Mouse (Mus musculus): ENCODE results near the gene Trub2. TPM values are rescaled to one million over a fixed set of nuclear protein-coding genes. Genes with fewer than 3 reads are reported as not detected.
"Not testable (repeated sequence)": the region's sequence is repeated elsewhere in the genome, so short reads cannot be mapped to it uniquely, and the experiment has no call there.

Trub2 gene
- polyA plus RNA-seq, 1 experiment from 2014 or later = 32.6 TPM

DNA sequence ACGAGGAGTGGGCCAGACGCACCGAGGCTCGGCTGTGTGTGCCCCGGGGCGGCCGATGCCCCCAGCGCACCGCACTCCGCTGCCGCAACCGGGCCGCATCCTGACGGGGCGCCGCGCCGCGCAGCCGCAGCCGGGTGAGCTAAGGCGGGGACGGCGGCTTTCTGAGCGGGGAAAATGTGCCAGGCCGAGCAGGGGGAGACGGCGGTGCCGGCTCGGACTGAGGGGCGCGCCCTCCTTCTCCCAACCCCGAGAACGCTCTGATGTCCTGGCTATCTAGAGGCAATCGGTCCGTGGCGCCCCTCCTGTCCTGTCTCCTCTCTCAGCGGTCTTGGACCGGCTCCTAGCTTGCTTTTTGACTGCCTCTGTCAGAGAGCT lies 14.5 kb upstream of the Trub2 start:
- Histone ChIP-seq H3K27me3 (ENCODE audit: insufficient read depth, low read length) (no peaks in the 10 kb centered on the region), H3K36me3 (ENCODE audit: insufficient read depth) (peaks cover 32% of the 10 kb centered on the region), H3K9me3 (ENCODE audit: low read depth, low read length) (no peaks in the 10 kb centered on the region), H3K4me2 (peak overlapping the region; percentile 76), H3K9ac (peak overlapping the region; percentile 73), H3K4me3 (ENCODE audit: low read depth, low read length) (peak overlapping the region; percentile 82), H3K27ac (ENCODE audit: low read depth) (peak overlapping the region; percentile 50; the same call in 1 of the 2 replicates), H3K4me1 (ENCODE audit: insufficient read depth) (no peaks in the 10 kb centered on the region)
- under 1% methylated on average over 39 of the region's 39 CpGs for WGBS
- ATAC-seq (ENCODE audit: insufficient read depth) = peak; percentile 72
- no peak for TF ChIP-seq CTCF (IDR thresholded peaks at IDR 0.05; ENCODE audit: low read depth)
- DNase-seq = no peak

DNA sequence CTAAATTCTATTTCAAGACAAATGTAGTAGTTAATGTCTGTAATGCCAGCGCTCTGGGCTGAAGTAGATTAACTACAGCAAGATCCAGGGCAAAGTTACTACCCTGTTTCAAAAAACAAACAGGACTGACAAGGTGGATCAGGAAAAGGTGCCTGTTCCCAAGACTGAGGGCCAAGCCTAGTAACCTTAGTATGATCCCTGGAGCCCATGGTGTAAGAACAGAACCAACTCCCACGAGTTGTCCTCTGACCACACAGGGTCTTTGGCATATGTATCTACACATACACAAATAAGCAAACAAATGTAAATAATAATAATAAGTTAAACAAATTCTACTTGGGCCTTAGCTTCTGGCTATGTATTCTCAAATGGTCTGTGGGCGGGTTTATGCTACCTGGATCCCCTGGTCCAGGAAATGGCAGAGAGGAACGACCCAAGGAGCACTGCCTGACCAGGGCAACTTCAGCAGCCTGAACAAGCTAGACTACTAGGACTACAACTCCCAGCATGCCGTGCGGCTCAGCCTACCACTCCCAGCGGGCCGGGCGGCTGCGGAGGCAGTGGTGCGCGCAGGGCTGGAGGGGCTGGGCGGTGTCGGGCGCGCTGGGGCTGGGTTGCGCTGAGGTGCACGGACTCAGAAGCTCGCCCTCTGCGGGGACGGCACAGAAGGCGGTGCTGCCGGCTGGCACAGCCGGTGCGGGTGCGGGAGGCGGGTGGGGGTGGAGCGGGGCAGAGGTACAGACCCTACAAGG lies 13.9 kb upstream of the Trub2 start, which contains the start of gene Slc27a4:
TSS of gene Slc27a4 (plus strand) at position 560 of the 752 bp plus-strand sequence.
- H3K4me2 ChIP-seq = peak within 1 kb of the TSS; percentile 76
- 4% methylated on average over 28 of the region's 28 CpGs for WGBS

DNA sequence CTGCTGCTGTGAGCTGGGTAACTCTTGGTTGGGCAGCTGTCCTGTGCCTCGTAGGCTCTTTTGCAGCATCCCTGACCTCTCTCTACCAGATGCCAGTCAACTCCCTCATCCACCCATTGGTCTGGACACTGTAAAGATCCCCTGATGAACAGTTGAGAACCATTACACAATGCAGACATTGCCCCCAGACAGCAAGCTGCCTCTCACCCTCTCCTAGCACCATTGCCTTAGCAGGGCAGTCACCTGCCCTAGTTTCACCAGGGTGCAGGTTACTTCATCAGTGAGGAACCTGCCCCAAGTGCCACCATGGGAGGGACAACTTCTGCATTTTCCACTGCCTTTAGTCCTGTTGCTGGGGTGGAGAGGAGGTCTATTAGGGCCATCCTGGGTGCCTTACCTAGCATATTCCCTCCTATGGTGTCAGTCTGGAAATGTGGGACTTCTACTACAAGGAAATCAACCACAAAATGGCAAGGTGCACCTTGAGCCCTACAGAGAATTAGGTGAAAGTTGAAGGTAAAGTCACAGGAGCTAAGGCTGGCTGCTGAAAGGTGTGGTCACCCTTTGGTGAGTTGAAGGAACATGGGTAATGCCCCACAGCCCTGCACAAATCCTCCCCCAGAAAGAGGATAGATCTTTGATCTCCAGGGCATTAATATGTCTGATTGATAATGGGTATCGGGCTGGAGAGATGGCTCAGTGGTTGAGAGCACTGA lies 4.6 kb upstream of the Trub2 start:
- Histone ChIP-seq H3K9ac (no peak overlapping the region), H3K4me1 (ENCODE audit: insufficient read depth) (no peaks in the 10 kb centered on the region), H3K4me2 (no peak overlapping the region), H3K27ac (ENCODE audit: low read depth) (no peak overlapping the region), H3K9me3 (ENCODE audit: low read depth, low read length) (no peaks in the 10 kb centered on the region), H3K4me3 (ENCODE audit: low read depth, low read length) (no peak overlapping the region), H3K36me3 (ENCODE audit: insufficient read depth) (peaks cover 39% of the 10 kb centered on the region), H3K27me3 (ENCODE audit: insufficient read depth, low read length) (no peaks in the 10 kb centered on the region)
- ATAC-seq (ENCODE audit: insufficient read depth) (no peak), DNase-seq (no peak)
- no peak for TF ChIP-seq CTCF (IDR thresholded peaks at IDR 0.05; ENCODE audit: low read depth)
- WGBS = 90% methylated on average over 2 of the region's 2 CpGs

More for the DNA sequence above, 13.9 kb upstream of the Trub2 start, which contains the start of gene Slc27a4:
- Histone ChIP-seq H3K9me3 (ENCODE audit: low read depth, low read length) (no peaks in the 10 kb centered on the region), H3K36me3 (ENCODE audit: insufficient read depth) (peaks cover 29% of the 10 kb centered on the region), H3K4me3 (ENCODE audit: low read depth, low read length) (peak within 1 kb of the TSS; percentile 82), H3K4me1 (ENCODE audit: insufficient read depth) (no peaks in the 10 kb centered on the region), H3K9ac (peak within 1 kb of the TSS; percentile 73), H3K27me3 (ENCODE audit: insufficient read depth, low read length) (no peaks in the 10 kb centered on the region), H3K27ac (ENCODE audit: low read depth) (peak within 1 kb of the TSS; percentile 50; the same call in 1 of the 2 replicates)
- no peak for TF ChIP-seq CTCF (IDR thresholded peaks at IDR 0.05; ENCODE audit: low read depth)
- ATAC-seq (ENCODE audit: insufficient read depth) (peak; percentile 99), DNase-seq (peak; percentile 96)

DNA sequence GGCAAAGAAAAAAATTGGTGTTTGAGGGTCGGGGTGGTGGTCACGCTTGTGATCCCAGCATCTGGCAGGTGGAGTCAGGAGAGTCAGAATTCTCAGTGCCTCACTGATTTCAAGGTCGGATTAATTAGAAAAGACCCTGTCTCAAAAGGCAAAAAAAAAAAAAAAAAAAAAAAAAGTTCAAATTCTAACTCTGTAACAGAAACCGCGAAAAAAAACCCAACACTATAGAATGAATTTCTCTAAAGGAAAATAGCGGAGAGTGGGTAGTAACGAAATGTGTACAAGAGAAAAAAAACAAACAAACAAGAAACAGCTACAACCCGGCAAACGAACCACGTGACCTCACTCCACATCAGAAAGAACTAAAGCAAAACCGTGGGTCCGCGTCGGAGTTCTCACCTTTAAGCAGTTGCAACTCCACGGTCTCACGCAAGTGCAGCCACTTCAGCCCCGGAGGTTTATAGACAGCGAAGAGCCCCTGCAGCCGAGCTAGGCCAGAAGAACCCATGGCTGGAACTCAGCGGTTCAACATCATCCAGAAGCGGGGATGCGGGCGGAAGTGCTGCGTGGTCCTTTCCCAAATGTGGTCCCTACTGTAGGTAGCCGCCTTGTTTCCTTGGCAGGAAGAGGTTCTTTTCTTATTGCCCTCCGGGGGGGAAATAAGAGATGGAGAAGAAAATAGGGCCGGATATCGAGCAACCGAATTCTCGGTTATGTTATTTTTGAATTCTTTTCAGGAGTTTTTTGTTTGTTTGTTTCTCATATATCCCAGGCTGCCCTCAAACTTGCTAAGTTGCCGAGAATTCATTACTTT lies 991 bp downstream of the Trub2 start, which contains the start of gene Coq4:
TSS of gene Coq4 (plus strand) at position 390 of the 814 bp plus-strand sequence.
- peak; percentile 98 for DNase-seq
- Histone ChIP-seq H3K4me2 (peak within 1 kb of the TSS; percentile 87), H3K9ac (peak within 1 kb of the TSS; percentile 74), H3K27ac (ENCODE audit: low read depth) (peak within 1 kb of the TSS; percentile 64; the same call in 1 of the 2 replicates), H3K4me3 (ENCODE audit: low read depth, low read length) (peak within 1 kb of the TSS; percentile 79), H3K9me3 (ENCODE audit: low read depth, low read length) (no peaks in the 10 kb centered on the region), H3K36me3 (ENCODE audit: insufficient read depth) (peaks cover 55% of the 10 kb centered on the region), H3K27me3 (ENCODE audit: insufficient read depth, low read length) (no peaks in the 10 kb centered on the region), H3K4me1 (ENCODE audit: insufficient read depth) (no peaks in the 10 kb centered on the region; the same call in 1 of the 2 replicates)
- 2% methylated on average over 31 of the region's 31 CpGs for WGBS
- ATAC-seq (ENCODE audit: insufficient read depth) = peak; percentile 92
- no peak for TF ChIP-seq CTCF (IDR thresholded peaks at IDR 0.05; ENCODE audit: low read depth)

DNA sequence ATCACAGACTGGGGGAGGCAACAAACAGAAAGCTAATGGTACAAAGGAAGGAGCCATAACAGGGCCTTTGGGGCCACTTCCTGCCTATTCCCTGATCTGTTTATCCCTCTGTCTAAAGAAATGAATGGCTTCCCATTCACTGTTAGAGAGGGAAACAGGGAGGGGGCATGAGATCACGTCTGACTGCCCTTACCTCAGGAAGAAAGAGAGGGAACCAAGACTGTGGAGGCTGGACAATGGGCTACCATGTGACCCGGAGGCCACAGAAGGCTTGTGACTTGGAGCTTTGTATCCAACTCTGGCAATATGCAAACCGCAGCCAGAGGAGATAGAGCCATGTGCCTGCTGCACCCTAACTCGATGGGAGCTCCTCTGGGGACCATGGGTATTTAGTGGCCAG lies 4.0 kb downstream of the Trub2 start:
- Histone ChIP-seq H3K36me3 (ENCODE audit: insufficient read depth) (peaks cover 61% of the 10 kb centered on the region), H3K27me3 (ENCODE audit: insufficient read depth, low read length) (no peaks in the 10 kb centered on the region), H3K9ac (no peak overlapping the region), H3K4me2 (no peak overlapping the region), H3K4me1 (ENCODE audit: insufficient read depth) (no peaks in the 10 kb centered on the region; the same call in 1 of the 2 replicates), H3K27ac (ENCODE audit: low read depth) (no peak overlapping the region), H3K4me3 (ENCODE audit: low read depth, low read length) (no peak overlapping the region), H3K9me3 (ENCODE audit: low read depth, low read length) (peaks cover 4% of the 10 kb centered on the region; the same call in 1 of the 2 replicates)
- no peak for TF ChIP-seq CTCF (IDR thresholded peaks at IDR 0.05; ENCODE audit: low read depth)
- DNase-seq (peak; percentile 50), ATAC-seq (ENCODE audit: insufficient read depth) (no peak; the same call in 1 of the 2 replicates)
- WGBS = 64% methylated on average over 4 of the region's 4 CpGs

DNA sequence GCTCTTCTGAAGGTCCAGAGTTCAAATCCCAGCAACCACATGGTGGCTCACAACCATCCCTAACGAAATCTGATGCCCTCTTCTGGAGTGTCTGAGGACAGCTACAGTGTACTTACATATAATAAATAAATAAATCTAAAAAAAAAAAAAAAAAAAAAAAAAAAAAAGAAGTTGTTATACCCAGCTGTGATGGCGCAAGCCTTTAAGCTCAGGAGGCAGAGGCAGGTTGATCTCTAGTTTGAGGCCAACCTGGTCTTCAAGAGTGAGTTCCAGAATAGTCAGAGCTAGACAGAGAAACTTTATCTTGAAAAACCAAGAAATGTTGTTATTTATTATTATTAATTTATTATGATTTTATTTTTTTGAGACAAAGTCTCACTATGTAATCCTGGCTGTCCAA lies 7.0 kb downstream of the Trub2 start:
- H3K27ac ChIP-seq (ENCODE audit: low read depth); H3K4me1 ChIP-seq (ENCODE audit: insufficient read depth); H3K9ac ChIP-seq; H3K4me2 ChIP-seq; H3K9me3 ChIP-seq (ENCODE audit: low read depth, low read length); H3K27me3 ChIP-seq (ENCODE audit: insufficient read depth, low read length); H3K4me3 ChIP-seq (ENCODE audit: low read depth, low read length); ATAC-seq (ENCODE audit: insufficient read depth); DNase-seq: not testable (repeated sequence)
- peaks cover 91% of the 10 kb centered on the region for H3K36me3 ChIP-seq (ENCODE audit: insufficient read depth)
- 92% methylated on average over 2 of the region's 2 CpGs for WGBS
